Mouse (Mus musculus) Muller cell, postnatal 12 days (primary cell): ENCODE measurements around the gene Sult2b1.

Experiments
- DNase-seq: peaks from one replicate; pipeline ENCODE4 v3.0.0-alpha.2; 2015; ENCODE audit errors: inconsistent ontology term

Sult2b1 gene

DNA sequence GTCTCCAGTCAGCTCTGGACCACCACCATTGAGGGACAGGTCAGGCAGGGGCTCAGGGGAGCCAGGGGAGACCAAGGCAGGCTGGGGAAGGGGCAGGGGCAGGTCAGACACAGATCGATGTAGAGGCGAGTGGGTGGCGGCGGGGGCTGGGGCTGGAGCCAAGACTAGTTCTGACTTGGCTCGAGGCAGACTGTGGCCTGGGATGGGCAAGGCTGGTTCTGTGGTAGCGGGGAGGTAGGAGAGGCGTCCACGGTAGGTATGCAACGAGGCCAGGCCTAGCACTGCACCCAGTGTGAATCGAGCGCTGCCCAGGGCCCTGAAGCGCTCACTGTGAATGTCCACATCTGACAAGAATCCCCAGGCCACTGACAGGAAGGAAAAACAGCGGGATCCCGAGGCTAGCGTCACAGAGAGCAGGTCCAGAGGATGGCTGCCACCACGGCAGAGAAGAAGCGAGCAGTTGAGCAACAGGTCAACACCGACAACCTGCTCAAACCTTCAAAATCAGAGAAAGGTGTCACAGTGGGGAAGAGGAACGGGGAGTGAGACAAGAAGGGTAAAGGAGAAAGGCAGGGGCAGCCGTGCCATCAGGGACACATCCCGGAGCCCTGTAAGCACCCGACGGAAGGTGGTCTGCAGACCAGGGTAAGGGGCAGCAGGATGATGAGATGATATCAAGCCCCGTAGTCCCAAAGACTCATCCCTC, 73.0 kb downstream of the Sult2b1 start:
- no peak for DNase-seq

GRCm38 (mm10) chr7:45710477-45711191, 73.8 kb downstream of the Sult2b1 start:
- no peak for DNase-seq

GRCm38 (mm10) chr7:45709677-45710355, 74.7 kb downstream of the Sult2b1 start:
- no peak for DNase-seq

DNA sequence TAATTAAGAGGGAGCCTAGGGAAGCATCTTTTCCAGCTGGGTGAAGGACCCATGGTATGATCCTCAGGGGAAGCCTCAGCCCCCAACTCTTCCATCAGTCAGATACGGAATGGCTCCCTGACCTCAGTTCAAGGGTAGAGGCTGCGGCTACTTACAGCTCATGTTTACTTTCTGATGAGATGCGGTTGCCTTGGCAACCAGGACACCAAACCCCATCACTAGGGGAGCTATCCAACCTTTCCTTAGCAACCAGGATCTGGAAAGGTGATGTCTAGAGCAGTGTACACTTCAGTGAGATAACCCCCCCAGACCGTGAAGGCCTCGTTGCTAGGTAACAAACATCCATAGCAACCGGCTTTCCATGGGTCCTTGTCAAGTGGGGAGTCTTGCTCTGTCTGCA, 75.4 kb downstream of the Sult2b1 start:
- DNase-seq: no peak

- no peak for DNase-seq
These were observed 76.2 kb downstream of the Sult2b1 start for GRCm38 (mm10) chr7:45708221-45708761.

DNA sequence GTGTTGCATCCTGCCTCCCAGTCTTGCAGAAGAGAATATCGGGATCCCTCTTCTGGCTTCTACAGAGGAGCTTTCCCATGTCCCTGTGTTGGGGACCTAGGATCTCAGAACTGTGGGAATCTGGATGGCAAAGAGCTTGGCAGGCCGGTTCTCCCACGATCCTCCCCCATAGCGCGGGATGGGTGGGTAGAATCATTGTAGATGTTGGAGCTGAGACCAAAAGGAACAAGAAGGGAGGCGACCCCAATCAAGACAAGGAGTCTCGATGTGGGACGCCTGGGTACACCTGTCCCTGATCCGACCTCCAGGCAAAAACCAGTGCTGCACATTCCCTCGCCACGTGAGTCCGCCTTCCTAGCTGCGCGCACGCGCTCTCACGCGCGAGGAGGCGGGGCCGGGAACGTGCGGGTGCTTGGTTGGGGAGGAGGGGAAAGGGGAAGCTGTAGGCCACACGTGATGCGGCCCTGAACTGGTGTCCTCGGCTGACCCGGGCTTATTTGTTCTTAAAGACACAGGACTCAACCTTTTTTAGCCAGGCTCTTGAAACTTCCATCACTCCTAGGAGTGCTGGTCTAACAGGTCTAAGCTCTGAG, 77.0 kb downstream of the Sult2b1 start:
- DNase-seq: peak; percentile 97

DNA sequence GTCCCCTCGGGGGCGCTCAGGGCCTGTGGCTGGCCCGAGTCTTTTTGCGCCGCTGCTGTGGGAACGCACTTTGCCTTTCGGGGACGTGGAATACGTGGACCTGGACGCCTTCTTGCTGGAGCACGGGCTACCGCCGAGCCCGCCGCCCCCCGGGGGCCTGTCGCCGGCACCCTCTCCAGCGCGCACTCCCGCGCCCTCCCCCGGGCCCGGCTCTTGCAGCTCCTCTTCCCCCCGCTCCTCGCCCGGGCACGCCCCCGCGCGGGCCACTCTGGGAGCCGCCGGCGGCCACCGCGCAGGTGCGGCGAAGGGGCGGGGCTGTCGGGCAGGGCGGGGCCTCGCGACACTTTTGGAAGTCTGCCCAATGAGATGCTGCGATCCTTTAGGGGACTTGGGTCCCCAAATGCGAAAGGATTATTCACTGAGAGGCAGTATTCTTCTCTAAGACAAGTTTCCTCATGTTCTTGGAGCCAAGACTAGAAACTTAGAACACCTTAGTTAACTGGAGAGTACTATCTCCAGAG, 77.7 kb downstream of the Sult2b1 start:
- peak; percentile 94 for DNase-seq

- peak; percentile 95 for DNase-seq
These were observed 78.6 kb downstream of the Sult2b1 start for GRCm38 (mm10) chr7:45705873-45706281.

- DNase-seq: no peak
These were observed 79.0 kb downstream of the Sult2b1 start for GRCm38 (mm10) chr7:45705443-45705864.

GRCm38 (mm10) chr7:45704730-45705442, 79.6 kb downstream of the Sult2b1 start, which contains the start of gene Dbp:
Gene Dbp (plus strand): TSS chr7:45705088.
- peak; percentile 100 for DNase-seq

GRCm38 (mm10) chr7:45704046-45704559, 80.4 kb downstream of the Sult2b1 start:
- peak; percentile 94 for DNase-seq

GRCm38 (mm10) chr7:45703521-45704033, 80.9 kb downstream of the Sult2b1 start:
- DNase-seq: no peak

- DNase-seq: no peak
These were observed 81.5 kb downstream of the Sult2b1 start for GRCm38 (mm10) chr7:45702809-45703520.

GRCm38 (mm10) chr7:45702316-45702715, 82.2 kb downstream of the Sult2b1 start:
- DNase-seq: no peak

DNA sequence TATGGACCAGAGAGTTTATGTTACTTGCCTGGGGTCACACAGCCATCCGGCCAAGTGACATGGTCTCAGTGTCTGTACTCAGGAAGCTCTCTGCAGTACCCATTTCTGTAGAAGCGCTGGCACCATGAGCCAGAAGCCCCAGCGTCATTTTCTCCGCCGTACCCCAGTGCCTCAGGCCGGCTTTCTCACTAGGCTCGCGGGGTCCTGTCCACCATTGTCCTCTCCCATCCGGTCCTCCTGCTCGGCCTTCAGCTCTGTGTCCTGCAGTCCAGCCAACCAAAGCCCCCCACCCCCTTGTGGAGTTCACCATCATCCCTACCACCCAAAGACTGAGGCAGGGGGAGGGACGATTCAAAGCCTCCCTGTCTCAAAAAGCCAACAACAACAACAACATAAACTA, 82.9 kb downstream of the Sult2b1 start:
- no peak for DNase-seq

- DNase-seq: no peak
These were observed 83.4 kb downstream of the Sult2b1 start for GRCm38 (mm10) chr7:45701072-45701471.

DNA sequence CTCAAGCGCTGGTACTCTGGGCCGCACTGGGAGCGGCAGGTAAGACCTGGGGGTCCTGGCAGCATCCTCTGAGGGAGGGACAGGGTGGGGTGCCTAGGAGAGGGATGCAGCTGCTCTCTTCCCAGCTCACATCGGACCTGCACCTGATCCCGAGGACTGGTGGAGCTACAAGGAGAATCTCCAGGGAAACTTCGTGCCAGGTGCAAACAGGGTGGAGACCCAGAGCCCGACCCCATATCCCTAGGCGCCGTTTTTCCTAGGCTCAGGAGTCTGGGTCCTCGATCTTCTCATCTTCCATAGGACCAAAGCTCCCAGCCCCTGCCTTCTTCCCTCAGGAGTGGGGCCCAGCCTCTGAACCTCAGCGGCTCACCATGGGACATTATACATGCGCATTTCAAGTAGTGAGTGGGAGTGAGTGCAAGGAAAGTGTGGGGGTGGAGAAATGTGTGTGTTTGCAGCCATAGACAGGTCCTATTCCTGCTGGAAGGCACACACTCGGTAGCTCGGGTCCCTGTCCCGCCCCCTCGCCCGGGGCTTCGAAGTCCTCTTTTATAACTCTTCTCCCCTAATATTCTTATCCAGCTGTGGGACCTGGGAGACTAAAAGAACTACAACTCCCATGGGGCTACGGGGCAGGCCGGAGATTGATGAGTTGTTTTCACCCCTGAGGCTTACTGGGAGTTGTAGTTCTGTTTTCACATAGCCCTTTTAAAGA, 84.0 kb downstream of the Sult2b1 start:
- DNase-seq: peak; percentile 78

- DNase-seq: no peak
These were observed 84.8 kb downstream of the Sult2b1 start, which contains the start of gene Car11 for GRCm38 (mm10) chr7:45699523-45700141. Gene Car11 (plus strand): TSS chr7:45699843.

DNA sequence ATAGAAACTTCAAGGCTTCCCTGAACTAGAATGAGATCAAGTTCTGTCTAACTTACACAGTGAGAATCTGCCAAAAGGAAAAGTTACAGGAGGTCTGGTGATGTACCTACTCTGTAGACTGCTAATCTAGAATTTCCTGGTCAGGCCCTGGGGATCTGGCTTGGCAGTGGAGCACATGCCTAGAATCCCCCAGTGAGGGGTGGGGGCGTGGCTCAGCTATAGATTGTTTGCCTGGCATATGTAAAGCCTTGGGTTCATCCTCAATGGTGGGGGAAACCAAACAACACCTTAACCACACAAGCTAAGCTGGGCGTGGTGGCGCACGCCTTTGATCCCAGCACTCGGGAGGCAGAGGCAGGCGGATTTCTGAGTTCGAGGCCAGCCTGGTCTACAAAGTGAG, 86.6 kb downstream of the Sult2b1 start:
- no peak for DNase-seq
